Mouse (Mus musculus): ENCODE results near the gene Zfp809.

Zfp809 gene

DNA sequence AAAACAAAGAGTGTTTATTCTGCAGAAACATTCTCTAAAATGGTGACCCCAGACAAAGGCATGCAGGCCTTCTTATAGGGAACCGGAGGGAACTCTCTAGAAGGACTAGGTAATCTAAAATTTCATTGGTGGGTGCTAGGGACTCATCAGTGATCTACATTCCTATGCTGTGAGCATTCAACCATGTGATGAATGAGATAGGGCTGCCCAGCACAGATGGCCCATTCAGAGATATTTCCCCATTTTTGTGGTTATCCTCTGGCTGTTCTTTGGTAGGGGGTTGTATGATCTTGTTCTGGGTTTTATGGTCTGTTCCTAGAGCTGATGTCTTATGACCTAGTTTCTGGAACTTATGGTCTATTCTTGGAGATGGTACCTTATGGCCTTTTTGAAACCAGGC lies 43.4 kb downstream of the Zfp809 start:
- no peak for DNase-seq

DNA sequence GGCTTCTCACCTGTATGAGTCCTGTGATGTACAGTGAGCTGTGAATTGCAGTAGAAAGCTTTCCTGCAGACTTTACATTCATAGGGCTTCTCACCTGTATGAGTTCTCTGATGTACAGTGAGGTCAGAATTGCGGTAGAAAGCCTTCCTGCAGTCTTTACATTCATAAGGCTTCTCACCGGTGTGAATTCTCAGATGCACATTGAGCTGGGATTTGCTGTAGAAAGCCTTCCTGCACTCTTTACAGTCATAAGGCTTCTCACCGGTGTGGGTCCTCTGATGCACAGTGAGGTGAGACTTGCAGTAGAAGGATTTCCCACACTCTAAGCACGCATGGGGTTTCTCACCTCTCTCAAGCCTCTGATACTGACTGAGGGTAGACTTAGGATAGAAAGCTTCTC lies 53.2 kb downstream of the Zfp809 start:
- no peak for DNase-seq

Data from kidney, adult 18-20 months (tissue).